Mouse (Mus musculus) heart, embryonic 11.5 days (tissue): ENCODE measurements around the gene Manbal. TPM values are rescaled to one million over a fixed set of nuclear protein-coding genes. Genes with fewer than 3 reads are reported as not detected.

ENCODE experiments used
- ATAC-seq: fragments of 200-750 bp; cut with Nextera tagmentation; replicated peaks from 2 replicates; pipeline ENCODE4 v1.8.0; 2017; ENCODE audit warnings: moderate library complexity; ENCODE audit not compliant: insufficient number of reproducible peaks, low FRiP score, low TSS enrichment
- H3K27ac ChIP-seq: fragments of 300-500 bp; sonication (generic); 2 replicates; pipeline ENCODE4 v1.5.1; 2014; ENCODE audit warnings: mild to moderate bottlenecking, low read depth, low read length
- H3K27me3 ChIP-seq: fragments of 300-500 bp; sonication (generic); 2 replicates; pipeline ENCODE4 v1.6.1; 2014; ENCODE audit warnings: mild to moderate bottlenecking, low read length, mixed read lengths; ENCODE audit not compliant: control insufficient read depth, insufficient read depth
- H3K36me3 ChIP-seq: fragments of 300-500 bp; sonication (generic); 2 replicates; pipeline ENCODE4 v1.6.1; 2014; ENCODE audit warnings: mild to moderate bottlenecking, low read length, moderate library complexity, mixed read lengths; ENCODE audit not compliant: control insufficient read depth, insufficient read depth
- H3K4me1 ChIP-seq: fragments of 300-500 bp; sonication (generic); 2 replicates; pipeline ENCODE4 v1.6.1; 2014; ENCODE audit warnings: low read length; ENCODE audit not compliant: control insufficient read depth, insufficient read depth
- H3K4me2 ChIP-seq: fragments of 300-500 bp; sonication (generic); 2 replicates; pipeline ENCODE4 v1.6.1; 2014; ENCODE audit warnings: mild to moderate bottlenecking, moderate library complexity
- H3K4me3 ChIP-seq: fragments of 300-500 bp; sonication (generic); 2 replicates; pipeline ENCODE4 v1.5.1; 2014; ENCODE audit warnings: low read depth, low read length
- H3K9ac ChIP-seq: fragments of 300-500 bp; sonication (generic); 2 replicates; pipeline ENCODE4 v1.6.1; 2014; ENCODE audit warnings: mild to moderate bottlenecking, low read depth, low read length, moderate library complexity
- H3K9me3 ChIP-seq: fragments of 300-500 bp; sonication (generic); replicated peaks from 2 replicates; pipeline ENCODE4 v1.6.1; 2016; ENCODE audit warnings: low read length; ENCODE audit not compliant: control insufficient read depth
- WGBS: fragments of 180-500 bp; shearing (Covaris S2); extraction: QIAGEN DNeasy Blood & Tissue Kit; methylation state at CpG from one replicate; pipeline ENCODE4 v1.1.7; 2014; ENCODE audit not compliant: insufficient replicate concordance; 5-methylcytosine and 5-hydroxymethylcytosine counted together
- polyA plus RNA-seq: library from polyadenylated mRNA; unstranded; fragments of >200 nt; fragmentation: Nextera tagmentation; extraction: Ambion mirVana; gene quantifications from 2 replicates; pipeline ENCODE4 v1.2.1, GENCODE M21; 2014

Manbal gene
- polyA plus RNA-seq, 1 experiment from 2014 or later, result 29.8 TPM

- Histone ChIP-seq H3K9ac (peak overlapping the region; percentile 98), H3K4me2 (peak overlapping the region; percentile 91), H3K4me3 (peak overlapping the region; percentile 82), H3K4me1 (peaks cover 29% of the 10 kb centered on the region), H3K27ac (peak overlapping the region; percentile 75), H3K9me3 (no peaks in the 10 kb centered on the region), H3K27me3 (no peaks in the 10 kb centered on the region; the same call in 1 of the 2 replicates), H3K36me3 (no peaks in the 10 kb centered on the region)
- ATAC-seq, result peak; percentile 16; the same call in 1 of the 2 replicates
- WGBS, result 42% methylated on average over 11 of the region's 11 CpGs
Observed at GRCm38 (mm10) chr2:157422854-157423705, 55.7 kb downstream of the Manbal start.

- no peaks in the 10 kb centered on the region for H3K27me3 ChIP-seq
- peak overlapping the region; percentile 98 for H3K9ac ChIP-seq
Observed at GRCm38 (mm10) chr2:157423706-157424125, 56.3 kb downstream of the Manbal start.

GRCm38 (mm10) chr2:157424126-157424903 lies 56.9 kb downstream of the Manbal start:
- peak overlapping the region; percentile 82 for H3K4me3 ChIP-seq
- H3K36me3 ChIP-seq, result no peaks in the 10 kb centered on the region
- H3K27me3 ChIP-seq, result no peaks in the 10 kb centered on the region
- H3K9me3 ChIP-seq, result no peaks in the 10 kb centered on the region
- H3K4me2 ChIP-seq, result peak overlapping the region; percentile 91
- H3K9ac ChIP-seq, result peak overlapping the region; percentile 98
- ATAC-seq, result no peak
- peak overlapping the region; percentile 75 for H3K27ac ChIP-seq
- H3K4me1 ChIP-seq, result peaks cover 19% of the 10 kb centered on the region
- WGBS, result 1% methylated on average over 58 of the region's 98 CpGs

More at GRCm38 (mm10) chr2:157423706-157424125, 56.3 kb downstream of the Manbal start:
- no peaks in the 10 kb centered on the region for H3K36me3 ChIP-seq
- peak overlapping the region; percentile 75 for H3K27ac ChIP-seq
- no peaks in the 10 kb centered on the region for H3K9me3 ChIP-seq
- 12% methylated on average over 18 of the region's 21 CpGs for WGBS
- peaks cover 23% of the 10 kb centered on the region for H3K4me1 ChIP-seq
- no peak for ATAC-seq
- H3K4me2 ChIP-seq, result peak overlapping the region; percentile 91
- H3K4me3 ChIP-seq, result peak overlapping the region; percentile 82

GRCm38 (mm10) chr2:157424904-157425642 lies 57.7 kb downstream of the Manbal start:
- H3K4me2 ChIP-seq, result peak overlapping the region; percentile 91
- no peaks in the 10 kb centered on the region for H3K27me3 ChIP-seq
- H3K9ac ChIP-seq, result peak overlapping the region; percentile 98
- peak overlapping the region; percentile 82 for H3K4me3 ChIP-seq
- H3K27ac ChIP-seq, result peak overlapping the region; percentile 75; the same call in 1 of the 2 replicates
- ATAC-seq, result no peak
- no peaks in the 10 kb centered on the region for H3K36me3 ChIP-seq
- 69% methylated on average over 16 of the region's 16 CpGs for WGBS
- H3K4me1 ChIP-seq, result peaks cover 22% of the 10 kb centered on the region
- no peaks in the 10 kb centered on the region for H3K9me3 ChIP-seq

GRCm38 (mm10) chr2:157425643-157425988 lies 58.2 kb downstream of the Manbal start:
- Histone ChIP-seq H3K4me2 (peak overlapping the region; percentile 91; the same call in 1 of the 2 replicates), H3K9ac (no peak overlapping the region), H3K9me3 (no peaks in the 10 kb centered on the region), H3K4me1 (peaks cover 22% of the 10 kb centered on the region), H3K4me3 (no peak overlapping the region), H3K36me3 (no peaks in the 10 kb centered on the region), H3K27ac (no peak overlapping the region), H3K27me3 (no peaks in the 10 kb centered on the region)
- WGBS, result 68% methylated on average over 6 of the region's 6 CpGs
- ATAC-seq, result no peak

GRCm38 (mm10) chr2:157426171-157426570 lies 58.8 kb downstream of the Manbal start:
- no peaks in the 10 kb centered on the region for H3K27me3 ChIP-seq
- 73% methylated on average over 6 of the region's 6 CpGs for WGBS
- no peak overlapping the region for H3K4me3 ChIP-seq
- peaks cover 24% of the 10 kb centered on the region for H3K4me1 ChIP-seq
- no peaks in the 10 kb centered on the region for H3K36me3 ChIP-seq
- H3K4me2 ChIP-seq, result no peak overlapping the region
- no peak overlapping the region for H3K27ac ChIP-seq
- no peak overlapping the region for H3K9ac ChIP-seq
- no peak for ATAC-seq
- H3K9me3 ChIP-seq, result no peaks in the 10 kb centered on the region

GRCm38 (mm10) chr2:157427164-157427563 lies 59.8 kb downstream of the Manbal start:
- H3K36me3 ChIP-seq, result no peaks in the 10 kb centered on the region
- H3K9me3 ChIP-seq, result no peaks in the 10 kb centered on the region
- no peak overlapping the region for H3K4me3 ChIP-seq
- 89% methylated on average over 5 of the region's 5 CpGs for WGBS
- no peak overlapping the region for H3K4me2 ChIP-seq
- peaks cover 29% of the 10 kb centered on the region for H3K4me1 ChIP-seq
- no peak overlapping the region for H3K9ac ChIP-seq
- no peak overlapping the region for H3K27ac ChIP-seq
- ATAC-seq, result no peak
- no peaks in the 10 kb centered on the region for H3K27me3 ChIP-seq
